Mouse (Mus musculus): Measurements from ENCODE around the gene Ttk. TPM values are rescaled to one million over a fixed set of nuclear protein-coding genes. Genes with fewer than 3 reads are reported as not detected.

The Ttk gene
- polyA plus RNA-seq, 1 experiment from 2014 or later: 36.5 TPM

GRCm38 (mm10) chr9:83819188-83819587 is 15.3 kb upstream of the Ttk start:
- H3K27me3 ChIP-seq (ENCODE audit: insufficient read depth, low read length): no peaks in the 10 kb centered on the region
- H3K9ac ChIP-seq (replicated peaks; ENCODE audit: low read length): no peak overlapping the region
- H3K4me2 ChIP-seq (replicated peaks; ENCODE audit: low read depth, low read length): no peak overlapping the region
- no peaks in the 10 kb centered on the region for H3K36me3 ChIP-seq (ENCODE audit: insufficient read depth, low read length)
- H3K27ac ChIP-seq (ENCODE audit: low read length): no peak overlapping the region
- 83% methylated on average over 7 of the region's 7 CpGs for WGBS
- no peak for ATAC-seq (ENCODE audit: low FRiP score, low TSS enrichment)
- H3K9me3 ChIP-seq (ENCODE audit: low read length): no peaks in the 10 kb centered on the region
- H3K4me3 ChIP-seq (ENCODE audit: low read length): no peak overlapping the region
- H3K4me1 ChIP-seq (ENCODE audit: insufficient read depth, low read length): no peaks in the 10 kb centered on the region

DNA sequence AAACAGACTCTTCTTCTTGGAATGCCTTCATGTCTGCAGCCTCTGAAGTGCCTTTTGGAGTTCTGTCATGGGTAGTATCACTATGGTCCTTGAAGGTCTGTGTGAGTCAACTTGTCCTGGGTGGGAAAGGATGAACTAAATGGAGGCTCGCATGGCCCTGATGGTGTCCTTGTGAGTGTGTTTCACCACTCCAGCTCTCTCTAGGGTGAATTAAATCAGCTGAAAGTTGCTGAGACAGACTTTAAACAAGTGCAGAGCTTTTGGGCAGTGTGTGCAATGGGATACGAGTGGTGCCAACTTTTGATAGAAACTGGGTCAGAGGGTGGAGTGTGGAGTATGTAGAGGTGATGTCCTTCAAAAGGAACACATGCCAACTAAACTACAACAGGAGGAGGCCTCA is 13.5 kb upstream of the Ttk start:
- H3K9ac ChIP-seq (replicated peaks; ENCODE audit: low read length): no peak overlapping the region
- no peaks in the 10 kb centered on the region for H3K4me1 ChIP-seq (ENCODE audit: insufficient read depth, low read length)
- H3K27me3 ChIP-seq (ENCODE audit: insufficient read depth, low read length): no peaks in the 10 kb centered on the region
- H3K36me3 ChIP-seq (ENCODE audit: insufficient read depth, low read length): no peaks in the 10 kb centered on the region
- no peak overlapping the region for H3K4me3 ChIP-seq (ENCODE audit: low read length)
- H3K27ac ChIP-seq (ENCODE audit: low read length): no peak overlapping the region
- no peak for ATAC-seq (ENCODE audit: low FRiP score, low TSS enrichment)
- 90% methylated on average over 2 of the region's 2 CpGs for WGBS
- no peaks in the 10 kb centered on the region for H3K9me3 ChIP-seq (ENCODE audit: low read length)
- H3K4me2 ChIP-seq (replicated peaks; ENCODE audit: low read depth, low read length): no peak overlapping the region

- no peak overlapping the region for H3K4me3 ChIP-seq (ENCODE audit: low read length)
- 77% methylated on average over 5 of the region's 5 CpGs for WGBS
- no peaks in the 10 kb centered on the region for H3K27me3 ChIP-seq (ENCODE audit: insufficient read depth, low read length)
Measured at GRCm38 (mm10) chr9:83822925-83823324, 11.6 kb upstream of the Ttk start.

GRCm38 (mm10) chr9:83829896-83830295 is 4.6 kb upstream of the Ttk start:
- WGBS: 86% methylated on average over 5 of the region's 5 CpGs
- Histone ChIP-seq H3K36me3 (ENCODE audit: insufficient read depth, low read length) (no peaks in the 10 kb centered on the region), H3K9ac (replicated peaks; ENCODE audit: low read length) (no peak overlapping the region), H3K4me3 (ENCODE audit: low read length) (no peak overlapping the region), H3K4me2 (replicated peaks; ENCODE audit: low read depth, low read length) (no peak overlapping the region), H3K27ac (ENCODE audit: low read length) (no peak overlapping the region), H3K4me1 (ENCODE audit: insufficient read depth, low read length) (0 out of 2 replicates have a peak, but pooled peaks cover 4% of the 10 kb centered on the region), H3K27me3 (ENCODE audit: insufficient read depth, low read length) (no peaks in the 10 kb centered on the region), H3K9me3 (ENCODE audit: low read length) (no peaks in the 10 kb centered on the region)
- no peak for ATAC-seq (ENCODE audit: low FRiP score, low TSS enrichment)

More at GRCm38 (mm10) chr9:83822925-83823324, 11.6 kb upstream of the Ttk start:
- Histone ChIP-seq H3K9me3 (ENCODE audit: low read length) (no peaks in the 10 kb centered on the region), H3K4me1 (ENCODE audit: insufficient read depth, low read length) (no peaks in the 10 kb centered on the region), H3K27ac (ENCODE audit: low read length) (no peak overlapping the region), H3K9ac (replicated peaks; ENCODE audit: low read length) (no peak overlapping the region), H3K36me3 (ENCODE audit: insufficient read depth, low read length) (no peaks in the 10 kb centered on the region), H3K4me2 (replicated peaks; ENCODE audit: low read depth, low read length) (no peak overlapping the region)
- ATAC-seq (ENCODE audit: low FRiP score, low TSS enrichment): no peak

DNA sequence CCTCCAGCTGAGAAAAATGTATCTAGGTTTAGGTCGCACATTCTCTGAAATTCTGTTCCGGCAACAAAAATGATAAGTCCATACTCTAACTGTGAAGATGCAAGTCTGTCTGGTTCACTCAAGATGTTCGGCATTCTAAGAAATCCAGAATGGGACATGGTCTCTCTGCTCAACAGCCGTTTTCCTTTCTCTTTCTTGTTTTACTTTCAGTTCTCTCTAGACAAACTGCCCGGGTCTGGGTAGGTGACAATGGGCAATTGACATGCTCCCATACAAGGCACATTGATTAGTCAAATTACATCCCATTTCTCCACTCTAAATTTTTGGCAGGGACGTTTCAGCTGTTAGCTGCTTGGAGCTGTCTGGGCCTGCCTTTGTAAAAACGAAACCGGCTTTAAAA is 3.3 kb upstream of the Ttk start:
- Histone ChIP-seq H3K4me1 (ENCODE audit: insufficient read depth, low read length) (peaks cover 14% of the 10 kb centered on the region), H3K9me3 (ENCODE audit: low read length) (no peaks in the 10 kb centered on the region), H3K4me2 (replicated peaks; ENCODE audit: low read depth, low read length) (no peak overlapping the region), H3K27me3 (ENCODE audit: insufficient read depth, low read length) (no peaks in the 10 kb centered on the region), H3K4me3 (ENCODE audit: low read length) (no peak overlapping the region), H3K36me3 (ENCODE audit: insufficient read depth, low read length) (no peaks in the 10 kb centered on the region), H3K9ac (replicated peaks; ENCODE audit: low read length) (no peak overlapping the region), H3K27ac (ENCODE audit: low read length) (no peak overlapping the region)
- WGBS: 71% methylated on average over 8 of the region's 8 CpGs
- ATAC-seq (ENCODE audit: low FRiP score, low TSS enrichment): no peak

- peaks cover 3% of the 10 kb centered on the region for H3K36me3 ChIP-seq (ENCODE audit: insufficient read depth, low read length)
- peak overlapping the region; percentile 92 for H3K4me3 ChIP-seq (ENCODE audit: low read length)
- H3K27ac ChIP-seq (ENCODE audit: low read length): no peak overlapping the region
- peak; percentile 88 for ATAC-seq (ENCODE audit: low FRiP score, low TSS enrichment)
- peak overlapping the region; percentile 85 for H3K9ac ChIP-seq (replicated peaks; ENCODE audit: low read length)
- H3K9me3 ChIP-seq (ENCODE audit: low read length): no peaks in the 10 kb centered on the region
- peaks cover 14% of the 10 kb centered on the region for H3K4me1 ChIP-seq (ENCODE audit: insufficient read depth, low read length)
- no peaks in the 10 kb centered on the region for H3K27me3 ChIP-seq (ENCODE audit: insufficient read depth, low read length)
- peak overlapping the region; percentile 77 for H3K4me2 ChIP-seq (replicated peaks; ENCODE audit: low read depth, low read length)
- WGBS: under 1% methylated on average over 27 of the region's 27 CpGs
Measured at GRCm38 (mm10) chr9:83834748-83835313, 342 bp downstream of the Ttk start.

- Histone ChIP-seq H3K9ac (replicated peaks; ENCODE audit: low read length) (no peak overlapping the region), H3K27ac (ENCODE audit: low read length) (no peak overlapping the region), H3K9me3 (ENCODE audit: low read length) (no peaks in the 10 kb centered on the region), H3K4me2 (replicated peaks; ENCODE audit: low read depth, low read length) (no peak overlapping the region), H3K4me3 (ENCODE audit: low read length) (no peak overlapping the region), H3K4me1 (ENCODE audit: insufficient read depth, low read length) (no peaks in the 10 kb centered on the region), H3K27me3 (ENCODE audit: insufficient read depth, low read length) (no peaks in the 10 kb centered on the region), H3K36me3 (ENCODE audit: insufficient read depth, low read length) (peaks cover 24% of the 10 kb centered on the region)
- no peak for ATAC-seq (ENCODE audit: low FRiP score, low TSS enrichment)
- 95% methylated on average over 3 of the region's 3 CpGs for WGBS
Measured at GRCm38 (mm10) chr9:83852464-83852863, 18.0 kb downstream of the Ttk start.

DNA sequence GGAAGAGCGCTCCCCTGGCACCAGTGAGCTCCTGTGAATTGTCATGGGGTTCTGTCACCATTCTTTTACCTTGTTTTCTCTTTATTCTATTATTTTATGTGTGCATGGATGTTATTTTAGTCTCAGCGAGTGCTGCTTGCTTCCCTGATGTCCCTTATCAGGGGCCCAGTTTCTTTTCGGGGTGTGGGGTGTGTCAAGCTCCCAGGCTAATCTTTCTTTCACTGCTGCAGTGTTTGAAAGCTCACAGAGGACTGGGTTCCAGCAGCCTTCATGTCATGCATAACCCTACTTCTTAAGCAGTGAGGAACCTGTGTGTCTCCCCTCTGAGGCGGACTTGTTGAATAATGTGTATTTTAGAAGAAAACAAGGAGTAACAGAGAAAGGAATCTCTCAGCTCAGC is 30.7 kb downstream of the Ttk start:
- 93% methylated on average over 4 of the region's 4 CpGs for WGBS
- no peaks in the 10 kb centered on the region for H3K27me3 ChIP-seq (ENCODE audit: insufficient read depth, low read length)

GRCm38 (mm10) chr9:83882191-83882590 is 47.7 kb downstream of the Ttk start:
- H3K27me3 ChIP-seq (ENCODE audit: insufficient read depth, low read length): no peaks in the 10 kb centered on the region
- H3K27ac ChIP-seq (ENCODE audit: low read length): no peak overlapping the region
- no peaks in the 10 kb centered on the region for H3K36me3 ChIP-seq (ENCODE audit: insufficient read depth, low read length)
- no peak overlapping the region for H3K4me2 ChIP-seq (replicated peaks; ENCODE audit: low read depth, low read length)
- no peaks in the 10 kb centered on the region for H3K4me1 ChIP-seq (ENCODE audit: insufficient read depth, low read length)
- H3K9me3 ChIP-seq (ENCODE audit: low read length): no peaks in the 10 kb centered on the region
- WGBS: 84% methylated on average over 6 of the region's 6 CpGs
- H3K9ac ChIP-seq (replicated peaks; ENCODE audit: low read length): no peak overlapping the region
- H3K4me3 ChIP-seq (ENCODE audit: low read length): no peak overlapping the region
- ATAC-seq (ENCODE audit: low FRiP score, low TSS enrichment): no peak

More for the DNA sequence above, 30.7 kb downstream of the Ttk start:
- Histone ChIP-seq H3K4me2 (replicated peaks; ENCODE audit: low read depth, low read length) (no peak overlapping the region), H3K36me3 (ENCODE audit: insufficient read depth, low read length) (peaks cover 43% of the 10 kb centered on the region), H3K27ac (ENCODE audit: low read length) (no peak overlapping the region), H3K9ac (replicated peaks; ENCODE audit: low read length) (no peak overlapping the region), H3K4me1 (ENCODE audit: insufficient read depth, low read length) (no peaks in the 10 kb centered on the region), H3K9me3 (ENCODE audit: low read length) (0 out of 2 replicates have a peak, but pooled peaks cover 2% of the 10 kb centered on the region), H3K4me3 (ENCODE audit: low read length) (no peak overlapping the region)
- ATAC-seq (ENCODE audit: low FRiP score, low TSS enrichment): no peak

- Histone ChIP-seq H3K36me3 (ENCODE audit: insufficient read depth, low read length) (no peaks in the 10 kb centered on the region), H3K27ac (ENCODE audit: low read length) (no peak overlapping the region), H3K4me1 (ENCODE audit: insufficient read depth, low read length) (no peaks in the 10 kb centered on the region), H3K9ac (replicated peaks; ENCODE audit: low read length) (no peak overlapping the region), H3K27me3 (ENCODE audit: insufficient read depth, low read length) (no peaks in the 10 kb centered on the region), H3K4me3 (ENCODE audit: low read length) (no peak overlapping the region), H3K9me3 (ENCODE audit: low read length) (no peaks in the 10 kb centered on the region), H3K4me2 (replicated peaks; ENCODE audit: low read depth, low read length) (no peak overlapping the region)
- ATAC-seq (ENCODE audit: low FRiP score, low TSS enrichment): no peak
Measured at GRCm38 (mm10) chr9:83886149-83886548, 51.7 kb downstream of the Ttk start.

All from kidney, embryonic 16.5 days (tissue).